Mouse (Mus musculus): ENCODE measurements at regions not wholly inside any gene's neighbourhood (a gene's known extent, or its start where the extent isn't known, plus 50 kb on each side); places are given as distances from the start of the nearest gene placed in this dataset.

DNA sequence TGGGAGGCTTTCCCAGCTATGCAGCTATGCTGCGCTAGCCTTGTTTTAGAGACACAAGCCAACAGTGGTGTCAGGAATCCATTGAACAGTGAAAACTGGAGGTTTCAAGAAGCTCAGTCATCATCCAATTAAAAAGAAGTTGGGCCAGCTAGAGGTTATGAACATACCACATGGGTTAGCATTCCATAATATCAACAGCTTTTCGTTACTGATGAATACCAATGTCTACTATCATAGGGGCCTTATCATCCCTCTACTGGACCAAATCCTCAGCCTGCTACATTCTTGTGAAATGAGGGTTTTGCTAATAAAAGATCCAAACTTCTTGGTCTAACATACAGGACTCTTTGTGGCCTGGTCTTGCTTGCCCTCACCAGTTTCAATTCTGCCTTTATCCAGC, 124.8 kb upstream of the Fam78b start:
- WGBS = 94% methylated on average over 2 of the region's 2 CpGs
- no peak overlapping the region for H3K4me3 ChIP-seq (ENCODE audit: control insufficient read depth, insufficient read depth, low read length)

DNA sequence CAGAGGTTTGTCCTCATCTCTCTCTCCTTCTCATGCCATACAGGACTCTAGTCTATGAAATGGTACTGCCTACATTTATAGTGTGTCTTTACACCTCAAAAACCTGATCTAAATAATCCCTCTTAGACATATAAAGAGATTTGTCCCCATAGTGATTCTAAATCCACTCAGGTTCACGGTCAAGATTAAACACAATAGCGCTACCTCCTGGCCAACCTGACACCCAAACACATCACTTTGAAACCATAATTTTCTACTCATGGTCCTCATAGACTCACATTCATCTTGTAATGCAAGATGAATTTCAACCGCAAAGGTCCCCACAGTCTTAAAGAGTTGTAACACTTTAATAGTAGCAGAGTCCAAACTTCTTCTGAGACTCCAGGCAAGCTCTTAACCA, 118.0 kb upstream of the Fam78b start:
- Histone ChIP-seq H3K36me3 (ENCODE audit: control insufficient read depth, insufficient read depth, low read length) (no peaks in the 10 kb centered on the region), H3K27me3 (ENCODE audit: control insufficient read depth, insufficient read depth, low read length) (no peaks in the 10 kb centered on the region), H3K4me1 (replicated peaks; ENCODE audit: control insufficient read depth, insufficient read depth, low read length) (no peaks in the 10 kb centered on the region), H3K4me3 (ENCODE audit: control insufficient read depth, insufficient read depth, low read length) (no peak overlapping the region), H3K27ac (ENCODE audit: control insufficient read depth, insufficient read depth, low read length) (no peak overlapping the region)
- DNase-seq = no peak
- 85% methylated on average over 3 of the region's 3 CpGs for WGBS
- TF ChIP-seq CTCF (IDR thresholded peaks at IDR 0.05; ENCODE audit: borderline replicate concordance, control insufficient read depth, extremely low read depth, insufficient read depth, low read length, poor library complexity) = no peak
- no peak for TF ChIP-seq POLR2A (IDR thresholded peaks at IDR 0.05; ENCODE audit: control insufficient read depth, extremely low read depth, insufficient read depth, low read length, poor library complexity)

More for the DNA sequence above, 124.8 kb upstream of the Fam78b start:
- TF ChIP-seq POLR2A (IDR thresholded peaks at IDR 0.05; ENCODE audit: control insufficient read depth, extremely low read depth, insufficient read depth, low read length, poor library complexity) (no peak), CTCF (IDR thresholded peaks at IDR 0.05; ENCODE audit: borderline replicate concordance, control insufficient read depth, extremely low read depth, insufficient read depth, low read length, poor library complexity) (no peak)
- H3K27ac ChIP-seq (ENCODE audit: control insufficient read depth, insufficient read depth, low read length) = no peak overlapping the region
- no peaks in the 10 kb centered on the region for H3K4me1 ChIP-seq (replicated peaks; ENCODE audit: control insufficient read depth, insufficient read depth, low read length)
- no peaks in the 10 kb centered on the region for H3K27me3 ChIP-seq (ENCODE audit: control insufficient read depth, insufficient read depth, low read length)
- H3K36me3 ChIP-seq (ENCODE audit: control insufficient read depth, insufficient read depth, low read length) = no peaks in the 10 kb centered on the region
- no peak for DNase-seq

DNA sequence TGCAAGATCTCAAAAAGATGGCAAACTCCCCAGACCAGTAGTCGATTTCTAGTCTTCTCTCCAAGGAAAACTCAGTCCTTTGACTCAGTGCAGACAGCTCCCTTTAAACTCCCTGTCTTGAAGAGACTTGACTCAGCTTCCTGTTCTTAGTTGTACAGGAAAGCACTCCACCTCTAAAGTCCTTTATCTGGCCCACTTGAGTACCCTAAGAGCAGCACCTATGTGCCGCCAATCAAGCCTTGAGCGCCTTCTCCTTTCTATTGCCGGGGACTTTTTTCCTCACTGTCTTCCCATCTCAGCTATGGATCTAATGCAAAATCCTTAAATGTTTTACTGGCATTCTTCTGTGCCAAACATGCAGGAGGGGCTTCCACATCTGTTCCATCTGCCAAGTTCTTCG, 105.3 kb upstream of the Fam78b start:
- TF ChIP-seq POLR2A (IDR thresholded peaks at IDR 0.05; ENCODE audit: control insufficient read depth, extremely low read depth, insufficient read depth, low read length, poor library complexity) (no peak), CTCF (IDR thresholded peaks at IDR 0.05; ENCODE audit: borderline replicate concordance, control insufficient read depth, extremely low read depth, insufficient read depth, low read length, poor library complexity) (no peak)
- WGBS = 62% methylated on average over 5 of the region's 5 CpGs
- H3K36me3 ChIP-seq (ENCODE audit: control insufficient read depth, insufficient read depth, low read length) = no peaks in the 10 kb centered on the region
- H3K27ac ChIP-seq (ENCODE audit: control insufficient read depth, insufficient read depth, low read length) = no peak overlapping the region
- DNase-seq = no peak
- peaks cover 11% of the 10 kb centered on the region for H3K4me1 ChIP-seq (replicated peaks; ENCODE audit: control insufficient read depth, insufficient read depth, low read length)
- no peaks in the 10 kb centered on the region for H3K27me3 ChIP-seq (ENCODE audit: control insufficient read depth, insufficient read depth, low read length)
- no peak overlapping the region for H3K4me3 ChIP-seq (ENCODE audit: control insufficient read depth, insufficient read depth, low read length)

DNA sequence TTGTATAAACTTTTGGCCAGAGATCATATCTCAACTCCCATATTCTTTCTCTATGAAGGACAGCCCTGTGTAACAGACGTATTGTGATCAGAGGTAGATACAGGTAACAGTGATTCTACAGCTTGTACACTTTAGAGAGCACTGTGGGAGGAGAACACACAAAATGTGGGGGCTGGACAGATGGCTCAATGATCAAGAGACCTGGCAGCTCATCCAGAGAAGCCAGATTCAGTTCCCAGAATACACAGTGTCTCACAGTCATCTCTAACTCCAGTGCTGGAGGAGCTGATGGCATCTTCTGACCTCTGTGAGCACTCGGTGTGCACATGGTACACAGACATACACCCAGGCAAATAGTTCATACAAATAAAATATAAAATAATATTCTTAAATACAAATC, 102.5 kb upstream of the Fam78b start:
- H3K27me3 ChIP-seq (ENCODE audit: control insufficient read depth, insufficient read depth, low read length) = no peaks in the 10 kb centered on the region
- TF ChIP-seq POLR2A (IDR thresholded peaks at IDR 0.05; ENCODE audit: control insufficient read depth, extremely low read depth, insufficient read depth, low read length, poor library complexity) = no peak
- no peak overlapping the region for H3K27ac ChIP-seq (ENCODE audit: control insufficient read depth, insufficient read depth, low read length)
- DNase-seq = no peak
- H3K4me3 ChIP-seq (ENCODE audit: control insufficient read depth, insufficient read depth, low read length) = no peak overlapping the region
- H3K4me1 ChIP-seq (replicated peaks; ENCODE audit: control insufficient read depth, insufficient read depth, low read length) = peaks cover 11% of the 10 kb centered on the region
- 87% methylated on average over 2 of the region's 2 CpGs for WGBS
- no peaks in the 10 kb centered on the region for H3K36me3 ChIP-seq (ENCODE audit: control insufficient read depth, insufficient read depth, low read length)

DNA sequence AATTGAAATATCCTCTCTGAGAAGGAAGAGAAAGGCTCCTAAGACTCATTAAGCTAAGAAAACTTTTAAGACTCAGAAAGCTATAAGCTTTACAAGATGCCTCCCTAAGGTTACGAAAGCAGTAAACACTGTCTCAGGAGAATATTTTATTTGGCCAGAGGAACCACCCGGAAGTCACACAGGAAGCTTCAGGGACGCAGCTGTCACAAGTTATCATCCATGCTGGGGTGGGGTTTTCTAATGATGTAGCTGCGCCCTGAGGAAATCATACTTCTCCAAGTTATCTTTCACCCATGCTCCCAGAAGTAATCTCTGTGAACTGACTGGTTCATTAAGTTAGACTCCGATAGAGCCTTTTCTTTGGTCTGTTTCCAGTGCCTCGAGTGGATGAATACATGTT, 102.0 kb upstream of the Fam78b start:
- Histone ChIP-seq H3K27me3 (ENCODE audit: control insufficient read depth, insufficient read depth, low read length) (no peaks in the 10 kb centered on the region), H3K4me1 (replicated peaks; ENCODE audit: control insufficient read depth, insufficient read depth, low read length) (peaks cover 11% of the 10 kb centered on the region), H3K27ac (ENCODE audit: control insufficient read depth, insufficient read depth, low read length) (no peak overlapping the region), H3K4me3 (ENCODE audit: control insufficient read depth, insufficient read depth, low read length) (no peak overlapping the region), H3K36me3 (ENCODE audit: control insufficient read depth, insufficient read depth, low read length) (no peaks in the 10 kb centered on the region)
- TF ChIP-seq CTCF (IDR thresholded peaks at IDR 0.05; ENCODE audit: borderline replicate concordance, control insufficient read depth, extremely low read depth, insufficient read depth, low read length, poor library complexity) (no peak), POLR2A (IDR thresholded peaks at IDR 0.05; ENCODE audit: control insufficient read depth, extremely low read depth, insufficient read depth, low read length, poor library complexity) (no peak)
- no peak for DNase-seq
- 5% methylated on average over 6 of the region's 6 CpGs for WGBS

DNA sequence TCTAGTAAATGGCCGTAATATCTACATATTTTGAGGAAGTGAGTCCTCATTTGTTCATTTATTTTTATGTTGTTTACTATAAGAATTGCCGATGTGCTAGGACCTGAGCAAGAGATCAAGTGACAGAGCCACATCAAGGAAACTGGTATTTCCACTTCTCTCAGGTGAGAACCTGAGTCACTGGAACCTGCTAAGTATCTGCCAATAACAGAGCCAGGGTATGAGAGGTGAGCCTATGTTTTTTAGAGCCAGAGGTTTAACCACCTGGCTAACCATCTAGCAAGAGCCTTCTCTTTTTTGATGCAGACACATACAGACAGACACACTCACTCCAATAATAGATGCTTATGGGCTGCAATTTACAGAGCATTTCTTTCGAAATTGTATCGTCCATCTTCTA, 101.2 kb upstream of the Fam78b start:
- 44% methylated on average over 4 of the region's 4 CpGs for WGBS

DNA sequence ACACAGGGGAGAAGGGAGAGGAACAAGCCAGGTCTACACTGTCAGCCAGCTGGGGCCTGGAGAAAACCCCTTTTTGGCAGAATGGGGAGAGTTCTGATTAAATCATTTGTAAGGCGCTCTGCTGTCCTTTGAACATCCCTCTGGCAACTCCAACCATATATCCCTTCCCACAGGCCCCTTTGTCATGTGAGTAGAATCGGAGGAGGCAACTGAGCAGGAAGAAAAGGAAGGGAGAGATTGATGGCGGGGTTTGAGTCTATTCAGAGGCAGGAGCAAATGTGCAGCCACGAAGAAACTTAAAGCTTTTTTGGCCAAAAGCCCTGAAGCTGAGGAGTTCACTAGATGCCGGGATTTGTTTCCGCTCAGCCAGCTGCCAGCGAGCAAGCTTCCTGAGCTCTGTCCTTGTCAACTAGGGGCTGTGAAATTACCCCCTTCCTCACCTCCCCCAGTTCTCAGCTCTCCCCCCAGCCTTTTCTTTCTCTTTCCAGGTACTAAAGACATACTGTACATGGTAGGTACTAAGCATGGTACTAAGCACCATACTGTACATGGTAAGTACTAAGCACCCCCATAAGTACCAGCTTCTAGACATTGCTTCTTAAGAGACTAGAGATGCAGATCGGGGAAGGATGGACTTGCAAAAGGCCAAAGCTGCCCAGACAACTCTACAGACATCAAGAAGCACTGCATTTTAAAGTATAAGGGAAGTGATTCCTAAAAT, 100.6 kb upstream of the Fam78b start:
- H3K27me3 ChIP-seq (ENCODE audit: control insufficient read depth, insufficient read depth, low read length) = no peaks in the 10 kb centered on the region
- H3K4me1 ChIP-seq (replicated peaks; ENCODE audit: control insufficient read depth, insufficient read depth, low read length) = peaks cover 11% of the 10 kb centered on the region
- no peak for TF ChIP-seq CTCF (IDR thresholded peaks at IDR 0.05; ENCODE audit: borderline replicate concordance, control insufficient read depth, extremely low read depth, insufficient read depth, low read length, poor library complexity)
- no peak for TF ChIP-seq POLR2A (IDR thresholded peaks at IDR 0.05; ENCODE audit: control insufficient read depth, extremely low read depth, insufficient read depth, low read length, poor library complexity)
- no peak overlapping the region for H3K27ac ChIP-seq (ENCODE audit: control insufficient read depth, insufficient read depth, low read length)
- H3K4me3 ChIP-seq (ENCODE audit: control insufficient read depth, insufficient read depth, low read length) = no peak overlapping the region
- H3K36me3 ChIP-seq (ENCODE audit: control insufficient read depth, insufficient read depth, low read length) = no peaks in the 10 kb centered on the region
- no peak for DNase-seq
- 63% methylated on average over 8 of the region's 8 CpGs for WGBS

More for the DNA sequence above, 101.2 kb upstream of the Fam78b start:
- no peaks in the 10 kb centered on the region for H3K36me3 ChIP-seq (ENCODE audit: control insufficient read depth, insufficient read depth, low read length)
- H3K27me3 ChIP-seq (ENCODE audit: control insufficient read depth, insufficient read depth, low read length) = no peaks in the 10 kb centered on the region
- H3K4me3 ChIP-seq (ENCODE audit: control insufficient read depth, insufficient read depth, low read length) = no peak overlapping the region
- peaks cover 11% of the 10 kb centered on the region for H3K4me1 ChIP-seq (replicated peaks; ENCODE audit: control insufficient read depth, insufficient read depth, low read length)
- DNase-seq = no peak
- no peak overlapping the region for H3K27ac ChIP-seq (ENCODE audit: control insufficient read depth, insufficient read depth, low read length)
- TF ChIP-seq CTCF (IDR thresholded peaks at IDR 0.05; ENCODE audit: borderline replicate concordance, control insufficient read depth, extremely low read depth, insufficient read depth, low read length, poor library complexity) (no peak), POLR2A (IDR thresholded peaks at IDR 0.05; ENCODE audit: control insufficient read depth, extremely low read depth, insufficient read depth, low read length, poor library complexity) (no peak)
